Mouse (Mus musculus): ENCODE results near the gene Trappc6a. TPM values are rescaled to one million over a fixed set of nuclear protein-coding genes. Genes with fewer than 3 reads are reported as not detected.

The Trappc6a gene
- polyA plus RNA-seq, 3 experiments from 2014 or later, result 24.6 to 47.8 (median 43.3) TPM

GRCm38 (mm10) chr7:19524420-19525104 lies 16.4 kb downstream of the Trappc6a start:
- ATAC-seq, result no peak

GRCm38 (mm10) chr7:19525105-19525481 lies 16.9 kb downstream of the Trappc6a start:
- ATAC-seq, result no peak

- ATAC-seq, result no peak
Measured at GRCm38 (mm10) chr7:19531077-19531476, 22.9 kb downstream of the Trappc6a start.

- no peak for ATAC-seq
Measured at GRCm38 (mm10) chr7:19532240-19532639, 24.0 kb downstream of the Trappc6a start.

DNA sequence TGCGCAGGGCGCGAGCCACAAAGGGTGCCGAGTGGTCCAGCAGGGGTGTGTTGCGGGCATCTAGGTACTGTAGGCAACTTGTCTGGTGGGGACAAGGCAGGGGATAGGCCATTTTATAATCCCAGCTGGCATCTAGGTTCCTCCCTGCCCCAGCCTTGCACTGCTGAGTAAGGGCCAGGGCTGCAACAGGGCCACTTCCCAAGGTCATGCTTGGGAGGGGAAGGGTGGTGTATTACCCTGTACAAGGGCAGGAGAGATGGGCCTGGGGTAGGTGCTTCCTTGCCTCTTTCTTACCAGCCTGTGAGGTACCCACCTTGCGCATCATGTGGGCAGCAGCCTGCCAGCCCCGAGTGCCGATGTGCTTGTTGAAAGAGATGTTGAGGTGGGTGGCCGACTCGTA lies 26.5 kb downstream of the Trappc6a start:
- ATAC-seq, result no peak

GRCm38 (mm10) chr7:19540771-19541566 lies 32.8 kb downstream of the Trappc6a start:
- ATAC-seq, result no peak

GRCm38 (mm10) chr7:19541681-19542154 lies 33.5 kb downstream of the Trappc6a start:
- ATAC-seq, result no peak

DNA sequence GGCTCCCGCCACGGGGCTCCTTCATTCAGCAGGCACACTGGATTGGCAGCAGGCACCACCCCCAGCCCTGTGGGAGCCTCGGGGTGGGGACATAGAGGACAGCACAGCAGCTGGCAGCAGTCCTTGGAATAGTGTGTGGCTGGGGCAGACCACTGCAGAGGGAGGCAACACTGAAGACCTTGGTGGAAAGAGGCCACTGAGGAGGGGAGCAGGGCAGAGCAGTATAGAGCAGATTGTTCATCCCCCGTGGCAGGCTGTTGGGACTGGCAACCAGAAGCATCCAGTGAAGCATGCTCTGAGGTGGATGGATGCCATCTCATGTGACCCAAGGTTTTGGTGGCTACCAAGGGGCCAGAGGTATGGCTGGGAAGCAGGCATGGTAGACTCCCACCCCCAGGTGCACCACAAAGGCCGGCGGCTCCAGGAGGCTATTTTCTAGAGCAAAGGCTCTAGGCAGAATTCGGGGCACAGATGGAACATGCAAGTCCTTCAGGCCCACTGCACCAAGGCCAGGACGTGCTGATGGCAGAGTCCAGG lies 34.0 kb downstream of the Trappc6a start:
- ATAC-seq, result no peak

DNA sequence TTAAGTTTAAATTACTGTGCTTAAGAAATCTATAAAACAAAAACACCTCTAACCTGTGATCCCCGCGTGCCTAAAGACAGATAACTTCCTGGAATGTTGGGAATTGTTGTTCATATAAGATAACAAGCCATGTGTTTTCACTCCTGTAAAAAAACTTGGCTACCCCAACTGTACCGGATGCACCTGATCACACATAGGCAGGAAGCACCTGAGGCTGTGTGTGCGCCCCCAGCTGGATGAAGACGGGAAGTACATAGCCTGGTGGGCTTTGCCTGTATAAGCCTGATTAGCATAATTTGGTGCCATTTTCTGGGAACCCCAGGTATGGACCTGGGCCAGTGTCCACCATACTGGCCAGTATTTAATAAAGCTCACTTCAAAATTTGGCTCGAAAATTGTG lies 35.4 kb downstream of the Trappc6a start:
- peak; percentile 61 for ATAC-seq

- no peak for ATAC-seq
Measured at GRCm38 (mm10) chr7:19546007-19546406, 37.8 kb downstream of the Trappc6a start.

GRCm38 (mm10) chr7:19547344-19547969 lies 39.3 kb downstream of the Trappc6a start:
- ATAC-seq, result no peak

- no peak for ATAC-seq
Measured at GRCm38 (mm10) chr7:19549394-19549793, 41.2 kb downstream of the Trappc6a start.

GRCm38 (mm10) chr7:19551634-19552033 lies 43.4 kb downstream of the Trappc6a start:
- no peak for ATAC-seq

DNA sequence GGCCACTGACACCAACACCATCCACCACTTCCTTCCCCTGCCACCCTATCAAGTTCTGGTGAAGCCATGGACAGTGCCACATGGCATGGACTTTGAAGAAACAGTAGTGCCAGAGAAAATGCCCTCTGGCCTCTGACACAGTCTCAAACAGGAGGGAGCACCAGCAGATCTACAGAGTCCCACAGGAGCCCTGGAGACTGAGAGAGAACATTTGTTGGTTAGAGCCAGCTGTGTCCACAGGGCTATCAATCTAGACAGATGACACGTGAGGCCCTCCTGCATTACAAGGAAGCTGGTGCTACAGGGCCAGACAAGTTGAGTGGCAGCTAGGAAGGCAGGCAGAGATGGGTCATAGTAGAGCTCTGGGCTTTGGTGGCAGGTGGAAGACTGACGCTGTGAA lies 44.2 kb downstream of the Trappc6a start:
- ATAC-seq, result no peak

DNA sequence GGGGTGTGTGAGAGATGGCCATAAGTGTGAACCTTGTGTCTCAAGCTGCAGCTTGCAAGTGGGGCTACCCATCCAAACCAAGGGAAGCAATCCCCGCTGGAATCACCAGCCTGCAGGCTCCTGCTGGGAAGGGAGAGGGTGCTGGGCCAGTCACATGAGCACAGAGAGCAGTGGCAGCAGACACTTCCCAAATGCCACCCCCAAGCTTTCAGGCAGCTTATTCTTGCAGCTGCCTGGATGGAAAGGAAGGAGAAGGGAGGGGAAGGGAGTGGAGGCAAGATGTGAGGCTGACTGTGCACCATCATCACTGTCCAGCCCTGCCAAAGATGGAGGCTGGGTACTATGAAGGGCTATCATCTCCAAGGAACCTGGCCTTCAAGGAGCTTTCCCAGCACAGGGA lies 46.0 kb downstream of the Trappc6a start:
- ATAC-seq, result no peak

- no peak for ATAC-seq
Measured at GRCm38 (mm10) chr7:19557086-19557485, 48.9 kb downstream of the Trappc6a start.

DNA sequence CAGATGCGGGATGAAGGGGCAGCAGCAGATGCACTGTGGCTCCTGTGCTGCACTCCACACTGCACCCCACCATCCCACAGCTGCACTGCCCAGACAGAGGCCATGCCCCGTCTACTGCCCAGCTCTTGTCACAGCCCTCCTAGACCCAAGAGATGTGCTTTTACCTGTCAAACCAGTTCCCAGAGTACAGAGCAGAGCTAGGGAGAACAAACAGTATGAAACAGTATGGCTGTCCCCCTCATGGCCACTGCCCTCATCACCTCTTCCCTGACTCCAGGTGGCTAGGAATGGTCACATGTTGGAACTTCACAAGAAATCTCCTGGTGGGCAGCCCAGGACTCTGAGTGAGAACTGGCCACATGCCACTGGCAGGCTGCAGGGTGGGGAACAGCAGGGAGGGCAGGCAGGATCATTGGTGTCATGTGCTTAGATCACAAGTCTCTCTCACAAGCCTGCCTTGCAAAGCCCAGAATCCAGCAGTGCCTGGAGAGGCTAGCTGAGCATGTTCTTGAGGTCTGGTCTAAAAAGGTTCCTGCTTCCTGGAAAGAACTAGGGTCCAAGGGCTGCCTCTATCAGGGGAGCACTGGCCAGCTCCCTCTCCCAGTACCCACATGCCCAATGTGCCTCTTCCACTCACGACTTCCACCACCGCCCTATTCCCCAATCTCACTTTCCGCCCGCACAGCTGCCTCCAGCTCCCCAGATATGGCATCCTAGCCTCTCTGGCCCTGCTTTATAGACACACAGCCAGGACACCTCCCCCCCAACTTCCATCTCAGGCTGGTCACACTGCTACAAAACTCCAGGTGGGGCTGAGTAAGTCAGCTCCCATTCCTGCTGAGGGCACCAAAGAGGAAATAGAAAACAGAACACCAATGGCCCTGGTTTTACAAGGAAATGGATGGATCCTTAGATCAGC lies 50.0 kb downstream of the Trappc6a start:
- ATAC-seq, result no peak

GRCm38 (mm10) chr7:19558965-19559364 lies 50.8 kb downstream of the Trappc6a start:
- ATAC-seq, result no peak

GRCm38 (mm10) chr7:19560491-19561260 lies 52.5 kb downstream of the Trappc6a start:
- no peak for ATAC-seq

DNA sequence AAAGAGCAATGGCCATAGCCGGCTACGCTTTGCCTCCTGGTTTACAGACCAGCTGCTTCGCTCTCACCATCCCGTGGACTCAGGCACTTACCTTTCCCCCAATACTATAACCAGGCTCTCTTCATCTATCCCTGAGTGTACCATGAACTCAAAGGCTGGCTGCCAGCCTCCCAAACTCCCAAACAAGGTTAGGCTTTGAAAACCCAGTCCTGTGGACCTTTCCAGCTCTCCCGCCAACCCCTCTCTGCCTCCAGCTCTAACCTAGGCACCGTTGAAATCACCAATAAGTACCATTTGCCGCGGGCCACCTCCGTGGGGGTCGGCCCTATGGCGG lies 53.2 kb downstream of the Trappc6a start:
- no peak for ATAC-seq
